Mouse (Mus musculus): Measurements from ENCODE around the gene 4933428G20Rik. TPM values are rescaled to one million over a fixed set of nuclear protein-coding genes. Genes with fewer than 3 reads are reported as not detected.

The 4933428G20Rik gene
- polyA plus RNA-seq, 1 experiment from 2014 or later = not detected

- Histone ChIP-seq H3K4me2 (ENCODE audit: low read length) (no peak overlapping the region), H3K36me3 (ENCODE audit: control insufficient read depth, insufficient read depth, low read length) (peaks cover 48% of the 10 kb centered on the region), H3K4me1 (ENCODE audit: control insufficient read depth, insufficient read depth, low read length) (peaks cover 37% of the 10 kb centered on the region), H3K27me3 (replicated peaks; ENCODE audit: control insufficient read depth, insufficient read depth, low read length) (peaks cover 54% of the 10 kb centered on the region), H3K27ac (ENCODE audit: low read depth, low read length) (no peak overlapping the region), H3K9me3 (replicated peaks; ENCODE audit: control insufficient read depth, low read length) (no peaks in the 10 kb centered on the region), H3K4me3 (ENCODE audit: low read depth, low read length) (no peak overlapping the region), H3K9ac (ENCODE audit: low read length) (no peak overlapping the region)
- DNase-seq (ENCODE audit: low spot score) = no peak
- 45% methylated on average over 5 of the region's 5 CpGs for WGBS
- no peak for ATAC-seq
Measured at GRCm38 (mm10) chr11:97535308-97535630, 35.1 kb upstream of the 4933428G20Rik start.

- ATAC-seq (no peak), DNase-seq (ENCODE audit: low spot score) (peak; percentile 25)
- Histone ChIP-seq H3K4me2 (ENCODE audit: low read length) (peak overlapping the region; percentile 23), H3K27me3 (replicated peaks; ENCODE audit: control insufficient read depth, insufficient read depth, low read length) (peaks cover 54% of the 10 kb centered on the region), H3K36me3 (ENCODE audit: control insufficient read depth, insufficient read depth, low read length) (peaks cover 52% of the 10 kb centered on the region), H3K27ac (ENCODE audit: low read depth, low read length) (no peak overlapping the region), H3K4me3 (ENCODE audit: low read depth, low read length) (0 out of 2 replicates have a peak overlapping the region, but pooled peaks have one; percentile 8), H3K4me1 (ENCODE audit: control insufficient read depth, insufficient read depth, low read length) (peaks cover 34% of the 10 kb centered on the region), H3K9me3 (replicated peaks; ENCODE audit: control insufficient read depth, low read length) (no peaks in the 10 kb centered on the region), H3K9ac (ENCODE audit: low read length) (peak overlapping the region; percentile 43)
- WGBS = 11% methylated on average over 94 of the region's 95 CpGs
Measured at GRCm38 (mm10) chr11:97534442-97535307, 34.5 kb upstream of the 4933428G20Rik start.

GRCm38 (mm10) chr11:97533653-97534052 is 33.5 kb upstream of the 4933428G20Rik start:
- DNase-seq (ENCODE audit: low spot score) (no peak), ATAC-seq (no peak)
- H3K4me2 ChIP-seq (ENCODE audit: low read length) = no peak overlapping the region
- H3K27me3 ChIP-seq (replicated peaks; ENCODE audit: control insufficient read depth, insufficient read depth, low read length) = peaks cover 54% of the 10 kb centered on the region
- H3K9ac ChIP-seq (ENCODE audit: low read length) = no peak overlapping the region; the same call in 1 of the 2 replicates
- WGBS = 61% methylated on average over 7 of the region's 7 CpGs
- no peak overlapping the region for H3K27ac ChIP-seq (ENCODE audit: low read depth, low read length)
- H3K4me3 ChIP-seq (ENCODE audit: low read depth, low read length) = no peak overlapping the region
- H3K9me3 ChIP-seq (replicated peaks; ENCODE audit: control insufficient read depth, low read length) = no peaks in the 10 kb centered on the region
- peaks cover 62% of the 10 kb centered on the region for H3K36me3 ChIP-seq (ENCODE audit: control insufficient read depth, insufficient read depth, low read length)
- H3K4me1 ChIP-seq (ENCODE audit: control insufficient read depth, insufficient read depth, low read length) = peaks cover 31% of the 10 kb centered on the region

GRCm38 (mm10) chr11:97532950-97533582 is 32.9 kb upstream of the 4933428G20Rik start:
- WGBS = 16% methylated on average over 20 of the region's 20 CpGs
- Histone ChIP-seq H3K27ac (ENCODE audit: low read depth, low read length) (no peak overlapping the region), H3K4me2 (ENCODE audit: low read length) (peak overlapping the region; percentile 14; the same call in 1 of the 2 replicates), H3K9ac (ENCODE audit: low read length) (no peak overlapping the region; the same call in 1 of the 2 replicates), H3K4me3 (ENCODE audit: low read depth, low read length) (no peak overlapping the region), H3K36me3 (ENCODE audit: control insufficient read depth, insufficient read depth, low read length) (peaks cover 68% of the 10 kb centered on the region), H3K4me1 (ENCODE audit: control insufficient read depth, insufficient read depth, low read length) (peaks cover 31% of the 10 kb centered on the region), H3K9me3 (replicated peaks; ENCODE audit: control insufficient read depth, low read length) (no peaks in the 10 kb centered on the region), H3K27me3 (replicated peaks; ENCODE audit: control insufficient read depth, insufficient read depth, low read length) (peaks cover 54% of the 10 kb centered on the region)
- DNase-seq (ENCODE audit: low spot score) (peak; percentile 40), ATAC-seq (no peak)

GRCm38 (mm10) chr11:97532354-97532753 is 32.2 kb upstream of the 4933428G20Rik start:
- peaks cover 72% of the 10 kb centered on the region for H3K36me3 ChIP-seq (ENCODE audit: control insufficient read depth, insufficient read depth, low read length)
- H3K4me2 ChIP-seq (ENCODE audit: low read length) = peak overlapping the region; percentile 72
- peaks cover 24% of the 10 kb centered on the region for H3K4me1 ChIP-seq (ENCODE audit: control insufficient read depth, insufficient read depth, low read length)
- H3K9me3 ChIP-seq (replicated peaks; ENCODE audit: control insufficient read depth, low read length) = no peaks in the 10 kb centered on the region
- no peak overlapping the region for H3K4me3 ChIP-seq (ENCODE audit: low read depth, low read length)
- WGBS = 35% methylated on average over 8 of the region's 8 CpGs
- DNase-seq (ENCODE audit: low spot score) = peak; percentile 24
- H3K27me3 ChIP-seq (replicated peaks; ENCODE audit: control insufficient read depth, insufficient read depth, low read length) = peaks cover 50% of the 10 kb centered on the region
- no peak for ATAC-seq
- H3K9ac ChIP-seq (ENCODE audit: low read length) = no peak overlapping the region
- H3K27ac ChIP-seq (ENCODE audit: low read depth, low read length) = no peak overlapping the region

- peak overlapping the region; percentile 72 for H3K4me2 ChIP-seq (ENCODE audit: low read length)
Measured at GRCm38 (mm10) chr11:97531381-97532260, 31.5 kb upstream of the 4933428G20Rik start.

GRCm38 (mm10) chr11:97530961-97531360 is 30.8 kb upstream of the 4933428G20Rik start:
- H3K9ac ChIP-seq (ENCODE audit: low read length) = peak overlapping the region; percentile 25; the same call in 1 of the 2 replicates
- peaks cover 77% of the 10 kb centered on the region for H3K36me3 ChIP-seq (ENCODE audit: control insufficient read depth, insufficient read depth, low read length)

More at GRCm38 (mm10) chr11:97531381-97532260, 31.5 kb upstream of the 4933428G20Rik start:
- peaks cover 74% of the 10 kb centered on the region for H3K36me3 ChIP-seq (ENCODE audit: control insufficient read depth, insufficient read depth, low read length)
- no peak overlapping the region for H3K27ac ChIP-seq (ENCODE audit: low read depth, low read length)
- H3K4me3 ChIP-seq (ENCODE audit: low read depth, low read length) = peak overlapping the region; percentile 26
- DNase-seq (ENCODE audit: low spot score) (peak; percentile 95), ATAC-seq (peak; percentile 75)
- peaks cover 17% of the 10 kb centered on the region for H3K4me1 ChIP-seq (ENCODE audit: control insufficient read depth, insufficient read depth, low read length)
- 9% methylated on average over 46 of the region's 46 CpGs for WGBS
- H3K9me3 ChIP-seq (replicated peaks; ENCODE audit: control insufficient read depth, low read length) = no peaks in the 10 kb centered on the region
- H3K27me3 ChIP-seq (replicated peaks; ENCODE audit: control insufficient read depth, insufficient read depth, low read length) = peaks cover 44% of the 10 kb centered on the region
- peak overlapping the region; percentile 49 for H3K9ac ChIP-seq (ENCODE audit: low read length)

GRCm38 (mm10) chr11:97530069-97530468 is 29.9 kb upstream of the 4933428G20Rik start:
- peaks cover 81% of the 10 kb centered on the region for H3K36me3 ChIP-seq (ENCODE audit: control insufficient read depth, insufficient read depth, low read length)
- 96% methylated on average over 5 of the region's 6 CpGs for WGBS

More at GRCm38 (mm10) chr11:97530961-97531360, 30.8 kb upstream of the 4933428G20Rik start:
- peaks cover 13% of the 10 kb centered on the region for H3K4me1 ChIP-seq (ENCODE audit: control insufficient read depth, insufficient read depth, low read length)
- H3K4me3 ChIP-seq (ENCODE audit: low read depth, low read length) = no peak overlapping the region
- no peak overlapping the region for H3K27ac ChIP-seq (ENCODE audit: low read depth, low read length)
- no peaks in the 10 kb centered on the region for H3K9me3 ChIP-seq (replicated peaks; ENCODE audit: control insufficient read depth, low read length)
- DNase-seq (ENCODE audit: low spot score) = no peak
- H3K4me2 ChIP-seq (ENCODE audit: low read length) = no peak overlapping the region
- ATAC-seq = no peak
- WGBS = 59% methylated on average over 5 of the region's 5 CpGs
- H3K27me3 ChIP-seq (replicated peaks; ENCODE audit: control insufficient read depth, insufficient read depth, low read length) = peaks cover 38% of the 10 kb centered on the region

More at GRCm38 (mm10) chr11:97530069-97530468, 29.9 kb upstream of the 4933428G20Rik start:
- Histone ChIP-seq H3K4me2 (ENCODE audit: low read length) (no peak overlapping the region), H3K4me1 (ENCODE audit: control insufficient read depth, insufficient read depth, low read length) (peaks cover 13% of the 10 kb centered on the region), H3K4me3 (ENCODE audit: low read depth, low read length) (no peak overlapping the region), H3K9ac (ENCODE audit: low read length) (no peak overlapping the region), H3K27ac (ENCODE audit: low read depth, low read length) (no peak overlapping the region), H3K27me3 (replicated peaks; ENCODE audit: control insufficient read depth, insufficient read depth, low read length) (peaks cover 29% of the 10 kb centered on the region), H3K9me3 (replicated peaks; ENCODE audit: control insufficient read depth, low read length) (no peaks in the 10 kb centered on the region)
- DNase-seq (ENCODE audit: low spot score) (no peak), ATAC-seq (no peak)

All from forebrain, embryonic 14.5 days (tissue).